7 mouse cellular contexts compared by ENCODE assay signal in the genomic region with DNA sequence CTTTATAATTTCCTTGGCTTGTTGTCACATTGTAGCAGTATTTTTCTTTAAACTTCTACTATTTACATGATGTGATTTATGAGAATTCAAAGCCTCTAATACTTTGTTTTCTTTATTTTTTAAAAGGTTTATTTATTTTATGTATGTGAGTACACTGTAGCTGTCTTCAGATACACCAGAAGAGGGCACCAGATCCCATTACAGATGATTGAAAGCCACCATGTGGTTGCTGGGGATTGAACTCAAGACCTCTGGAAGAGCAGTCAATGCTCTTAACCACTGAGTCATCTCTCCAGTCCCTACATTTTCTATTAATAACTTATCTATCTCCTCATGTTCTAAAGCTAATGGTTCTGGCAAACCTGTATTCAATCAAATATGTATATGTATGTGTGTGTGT. TPM values are rescaled to one million over a fixed set of nuclear protein-coding genes. Genes with fewer than 3 reads are reported as not detected.
DNase-seq lines count a peak whose midpoint lies in the region; ATAC-seq and TF ChIP-seq lines count a peak whose summit lies in the region.
"Not testable (repeated sequence)": the region's sequence is repeated elsewhere in the genome, so short reads cannot be mapped to it uniquely, and the experiment has no call there.

No protein-coding gene starts in this region.

- H3K79me2 ChIP-seq in CH12.LX (replicated peaks; ENCODE audit: control insufficient read depth, extremely low read depth, insufficient read depth, poor library complexity, severe bottlenecking), result not testable (repeated sequence)

- intact Hi-C loops in left cerebral cortex, adult 2 months (cut with DNase I), result loop anchor here (5.0 kb wide), 1 partner anchor 193 kb away; no protein-coding TSS in a partner anchor

- H3K9me3 ChIP-seq in CH12.LX (replicated peaks; ENCODE audit: low read length); intestine, postnatal 0 days (ENCODE audit: control insufficient read depth); lung, postnatal 0 days (ENCODE audit: low read length): not testable (repeated sequence)

- H3K27ac ChIP-seq in CH12.LX (ENCODE audit: insufficient read depth, low read depth); intestine, postnatal 0 days (ENCODE audit: low read depth, low read length); left cerebral cortex, adult 2 months; lung, postnatal 0 days (ENCODE audit: low read length): not testable (repeated sequence)

- not testable (repeated sequence) for H3K36me3 ChIP-seq in CH12.LX (replicated peaks in 1 of 2; ENCODE audit: control insufficient read depth in 1 of 2, insufficient read depth in 1 of 2, low read length in 1 of 2); intestine, postnatal 0 days (ENCODE audit: control insufficient read depth, insufficient read depth); lung, postnatal 0 days (ENCODE audit: insufficient read depth, low read length)

- ATAC-seq in Patski; intestine, postnatal 0 days; lung, postnatal 0 days: not testable (repeated sequence)

- CTCF ChIA-PET in Patski (lab: Charles Lee), result interaction anchor here (0.8 to 3.1 kb wide), 4 partner anchors 9 to 201 kb away, joined by 3 to 13 read pairs (median 4); no protein-coding TSS in a partner anchor

- TF ChIP-seq CTCF in CH12.LX (conservative IDR thresholded peaks at IDR 0.05 in 1 of 2, IDR thresholded peaks at IDR 0.05 in 1 of 2; ENCODE audit: low read depth in 2 of 2, low read length in 2 of 2), result peak in 1 of 2 experiments; percentile 51; a peak in 2 of 4 replicates
- peak; percentile 70 for TF ChIP-seq CTCF in Patski (IDR thresholded peaks at IDR 0.05)
- peak; percentile 57 for TF ChIP-seq CTCF in intestine, postnatal 0 days (IDR thresholded peaks at IDR 0.05; ENCODE audit: low read depth)
- peak; percentile 50 for TF ChIP-seq CTCF in left cerebral cortex, adult 2 months (IDR thresholded peaks at IDR 0.05)
- peak; percentile 40 for TF ChIP-seq CTCF in lung, postnatal 0 days (IDR thresholded peaks at IDR 0.05)

- TF ChIP-seq EP300 in CH12.LX (IDR thresholded peaks at IDR 0.05; ENCODE audit: low read length); lung, postnatal 0 days (IDR thresholded peaks at IDR 0.05): not testable (repeated sequence)

- H3K4me3 ChIP-seq in CH12.LX (replicated peaks in 1 of 3; ENCODE audit: low read depth in 2 of 3, low read length in 2 of 3, poor library complexity in 1 of 3); intestine, postnatal 0 days (ENCODE audit: low read depth, low read length); left cerebral cortex, adult 2 months; lung, postnatal 0 days (ENCODE audit: low read depth, low read length): not testable (repeated sequence)

- not testable (repeated sequence) for H3K27me3 ChIP-seq in CH12.LX (replicated peaks); Patski; intestine, postnatal 0 days (replicated peaks; ENCODE audit: control insufficient read depth, insufficient read depth, low read length); lung, postnatal 0 days (replicated peaks; ENCODE audit: insufficient read depth, low read length)

- peak; percentile 27 for TF ChIP-seq RAD21 in CH12.LX (IDR thresholded peaks at IDR 0.05; ENCODE audit: low read depth, low read length)

- not testable (repeated sequence) for H3K9ac ChIP-seq in CH12.LX (ENCODE audit: insufficient read depth, low read depth); intestine, postnatal 0 days (ENCODE audit: low read depth, low read length); lung, postnatal 0 days (replicated peaks; ENCODE audit: low read depth)

- POLR2A ChIA-PET in Patski (lab: Charles Lee), result interaction anchor here (0.6 to 0.7 kb wide), 2 partner anchors 135 to 184 kb away, joined by 3 read pairs; no protein-coding TSS in a partner anchor

- dilution Hi-C loops in CH12.LX (cut with MboI; ENCODE audit: extremely low pct_ligation_motif_present, extremely low pct_unique_long_range_greater_than_20kb, low sequenced_read_pairs), result not testable (repeated sequence)

- in situ Hi-C loops in CH12.LX (cut with MboI; ENCODE audit: low pct_ligation_motif_present, low pct_unique_long_range_greater_than_20kb, low sequenced_read_pairs), result not testable (repeated sequence)
- in situ Hi-C loops in Patski (cut with MboI; ENCODE audit: low pct_unique_long_range_greater_than_20kb), result loop anchor here (5.0 kb wide), 1 partner anchor 183 kb away; no protein-coding TSS in a partner anchor

- TF ChIP-seq POLR2A in CH12.LX (IDR thresholded peaks at IDR 0.05; ENCODE audit: low read depth, low read length), result not testable (repeated sequence)

- not testable (repeated sequence) for H3K4me2 ChIP-seq in CH12.LX (ENCODE audit: insufficient read depth, low read depth, poor library complexity, severe bottlenecking); intestine, postnatal 0 days (replicated peaks; ENCODE audit: low read depth); lung, postnatal 0 days (replicated peaks; ENCODE audit: low read depth, low read length)

- peak; percentile 60 for DNase-seq in 3T3-L1 (ENCODE audit: low read depth, low spot score)
- DNase-seq in CH12.LX (ENCODE audit: extremely low read depth); Patski (ENCODE audit: low read depth, low spot score); left cerebral cortex, adult 2 months (ENCODE audit: extremely low spot score in 1 of 2, low spot score in 2 of 2); lung, postnatal 0 days (ENCODE audit: low spot score): not testable (repeated sequence)
- peak; percentile 17 for DNase-seq in heart, adult 11 months

- H3K4me1 ChIP-seq in CH12.LX (ENCODE audit: control insufficient read depth in 1 of 2, insufficient read depth in 2 of 2); intestine, postnatal 0 days (replicated peaks; ENCODE audit: control insufficient read depth, insufficient read depth, low read length); lung, postnatal 0 days (ENCODE audit: insufficient read depth, low read depth, low read length): not testable (repeated sequence)

TF ChIP-seq in CH12.LX, 34 proteins besides CTCF, POLR2A, EP300 and RAD21:
- TF ChIP-seq MYC (IDR thresholded peaks at IDR 0.05; ENCODE audit: low read depth, low read length), result peak; percentile 59; the same call in 1 of the 2 replicates

RNA-seq across cellular contexts. Expression of a gene that starts 13.0 kb away (rescaled TPM):
- total RNA-seq in CH12.LX (2012; rRNA removed) (65.3 and 77.6 TPM in 2 replicates), CH12.LX (2014; rRNA removed) (126 and 138 TPM in 2 replicates)
- polyA plus RNA-seq in CH12.LX (2012; ENCODE audit: insufficient read length, low read depth) (111 and 130 TPM in 2 replicates), Patski (2021) (135 TPM)
- 88.7 and 93.5 TPM in 2 replicates for polyA plus RNA-seq in intestine, postnatal 0 days (2015; fragmentation: Nextera tagmentation; extraction: Ambion mirVana)
- total RNA-seq in left cerebral cortex, adult 2 months (2021), result 10 to 100 TPM; 68.5 to 68.9 TPM
- polyA plus RNA-seq in lung, postnatal 0 days (2015; fragmentation: Nextera tagmentation; extraction: Ambion mirVana), result 89.8 and 95.0 TPM in 2 replicates
